Mouse (Mus musculus): ENCODE measurements around the gene Ccr7. TPM values are rescaled to one million over a fixed set of nuclear protein-coding genes. Genes with fewer than 3 reads are reported as not detected.

The Ccr7 gene
- polyA plus RNA-seq, 1 experiment: not detected

DNA sequence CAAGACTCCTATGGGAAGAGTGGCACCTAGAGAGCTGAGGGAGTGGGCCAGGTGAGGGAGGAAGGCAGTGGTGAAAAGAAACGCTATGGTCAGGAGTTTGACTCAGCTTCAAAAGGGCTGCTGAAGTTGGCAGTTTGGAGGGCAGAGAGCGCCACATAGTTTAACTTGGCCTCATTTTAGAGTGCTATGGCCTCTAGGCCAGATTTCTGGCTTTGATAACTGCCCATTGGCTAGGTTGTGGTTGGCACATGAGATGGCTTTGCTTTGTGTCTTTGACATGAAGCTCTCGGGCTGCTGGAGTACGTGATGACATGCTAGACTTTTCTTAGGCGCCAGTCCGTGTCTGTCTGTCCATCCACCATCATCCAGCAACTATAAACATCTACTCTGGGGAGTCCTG is 5.4 kb upstream of the Ccr7 start:
- TF ChIP-seq CTCF (IDR thresholded peaks at IDR 0.05; ENCODE audit: low read depth, low read length) (no peak), POLR2A (IDR thresholded peaks at IDR 0.05; ENCODE audit: borderline replicate concordance, low read depth, low read length) (no peak)
- Histone ChIP-seq H3K4me1 (ENCODE audit: control insufficient read depth, insufficient read depth, low read length) (peaks cover 9% of the 10 kb centered on the region), H3K27ac (ENCODE audit: insufficient read depth, low read depth, low read length) (no peak overlapping the region), H3K4me3 (ENCODE audit: insufficient read depth, low read length) (no peak overlapping the region)

DNA sequence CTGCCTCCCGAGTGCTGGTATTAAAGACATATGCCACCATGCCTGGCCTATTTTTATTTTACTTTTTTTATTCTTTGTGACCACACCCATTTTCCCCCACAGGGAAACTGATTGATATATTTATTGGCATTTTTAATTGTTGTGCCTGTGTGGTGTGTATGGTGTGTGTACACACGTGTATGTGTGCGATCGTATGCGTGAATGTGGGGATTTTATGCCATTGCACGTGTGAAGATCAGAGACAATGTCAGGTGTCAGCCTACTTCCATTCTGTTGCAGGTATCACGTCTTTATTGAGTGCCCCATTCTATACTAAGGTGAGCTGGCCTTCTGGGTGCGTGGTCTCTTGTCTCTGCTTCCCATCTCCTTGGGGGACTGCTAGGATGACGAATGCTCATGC is 940 bp upstream of the Ccr7 start:
- H3K27ac ChIP-seq (ENCODE audit: insufficient read depth, low read depth, low read length): no peak overlapping the region
- no peak overlapping the region for H3K4me3 ChIP-seq (ENCODE audit: insufficient read depth, low read length)
- H3K4me1 ChIP-seq (ENCODE audit: control insufficient read depth, insufficient read depth, low read length): no peaks in the 10 kb centered on the region
- no peak for TF ChIP-seq POLR2A (IDR thresholded peaks at IDR 0.05; ENCODE audit: borderline replicate concordance, low read depth, low read length)
- TF ChIP-seq CTCF (IDR thresholded peaks at IDR 0.05; ENCODE audit: low read depth, low read length): no peak

DNA sequence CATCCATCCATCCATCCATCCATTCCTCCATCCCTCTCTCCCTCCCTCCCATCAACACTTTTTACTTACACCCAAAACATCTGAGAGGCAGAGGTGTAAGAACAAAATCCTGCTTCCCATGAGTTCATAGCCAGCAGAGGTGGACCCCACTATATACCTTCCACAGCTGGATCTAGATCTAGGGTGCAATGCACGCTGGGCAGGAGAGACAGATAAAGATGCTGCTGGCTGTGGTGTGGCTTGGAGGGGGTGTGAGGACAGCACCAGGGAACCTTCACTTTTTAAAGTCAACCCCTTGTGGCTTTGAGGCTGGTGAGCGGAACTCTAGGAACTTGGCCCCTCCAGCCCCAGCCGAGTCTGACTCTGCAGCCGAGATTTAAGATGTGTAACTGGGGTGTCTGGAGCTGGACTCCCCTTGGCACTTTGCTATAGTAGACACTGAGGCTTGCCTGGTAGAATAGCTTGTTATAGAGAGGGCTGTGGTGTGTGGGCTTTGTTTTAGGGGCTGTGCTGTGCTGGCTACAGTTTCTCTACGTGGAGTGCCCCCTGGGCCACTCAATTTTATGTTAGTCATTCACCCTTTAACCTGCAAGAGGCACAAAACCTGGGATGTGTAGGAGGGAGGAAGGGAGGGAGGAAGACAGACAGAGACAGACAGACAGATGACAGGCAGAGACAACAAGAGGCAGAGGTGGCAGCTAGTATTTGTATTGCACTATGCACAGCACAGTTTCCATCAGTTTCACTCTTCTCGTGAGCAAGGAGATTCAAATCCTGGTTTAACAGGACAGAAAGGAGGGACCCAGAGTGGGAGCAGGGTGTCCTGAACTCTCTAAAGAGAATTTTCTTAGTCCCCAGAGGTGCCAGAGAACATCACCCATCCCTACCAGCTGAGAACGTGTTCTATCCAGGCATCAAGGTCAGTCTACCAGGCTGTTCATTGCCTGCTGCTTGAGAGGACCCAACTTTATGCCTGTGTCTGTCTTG is 817 bp downstream of the Ccr7 start:
- H3K4me3 ChIP-seq (ENCODE audit: insufficient read depth, low read length): no peak overlapping the region
- no peaks in the 10 kb centered on the region for H3K4me1 ChIP-seq (ENCODE audit: control insufficient read depth, insufficient read depth, low read length)
- no peak overlapping the region for H3K27ac ChIP-seq (ENCODE audit: insufficient read depth, low read depth, low read length)
- TF ChIP-seq POLR2A (IDR thresholded peaks at IDR 0.05; ENCODE audit: borderline replicate concordance, low read depth, low read length) (no peak), CTCF (IDR thresholded peaks at IDR 0.05; ENCODE audit: low read depth, low read length) (no peak)

DNA sequence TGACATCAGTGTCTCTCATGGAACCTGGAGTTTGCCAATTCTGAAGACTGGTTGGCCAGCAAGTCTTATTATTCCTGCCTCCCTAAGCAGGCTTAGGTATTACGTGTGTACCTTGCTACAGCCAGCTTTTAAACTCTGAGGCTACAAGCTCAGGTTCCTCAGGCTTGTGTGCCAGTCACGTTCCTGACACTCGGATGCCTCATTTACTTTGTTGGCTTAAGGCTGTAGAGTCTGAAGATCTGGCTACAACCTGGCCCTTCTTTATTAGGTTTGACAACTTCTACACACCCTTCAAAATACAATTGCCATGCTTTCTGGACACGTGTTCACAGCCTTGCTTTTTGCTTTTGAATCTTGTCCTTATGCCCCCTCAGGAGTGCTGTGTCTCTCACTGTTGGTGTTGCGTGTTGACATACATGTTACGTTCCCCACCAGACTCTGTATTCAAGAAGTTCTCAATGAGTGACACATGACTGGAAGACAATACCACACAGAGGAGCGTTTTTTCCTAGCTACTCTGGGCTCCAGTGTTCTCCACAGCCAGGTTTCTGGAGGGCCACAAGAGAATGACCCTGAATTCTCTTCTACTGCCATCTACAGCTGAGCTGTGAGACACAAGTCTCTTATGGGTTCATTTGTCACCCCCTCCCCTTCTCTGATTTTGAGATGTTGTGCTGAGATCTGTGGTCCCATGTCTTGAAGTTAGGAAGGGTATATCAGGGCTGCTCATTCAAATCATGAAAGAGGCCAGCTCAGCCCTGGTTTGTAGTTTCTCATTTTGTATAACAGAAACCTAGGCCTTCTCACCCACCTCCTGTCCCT is 2.3 kb downstream of the Ccr7 start:
- H3K4me1 ChIP-seq (ENCODE audit: control insufficient read depth, insufficient read depth, low read length): no peaks in the 10 kb centered on the region
- H3K4me3 ChIP-seq (ENCODE audit: insufficient read depth, low read length): no peak overlapping the region
- TF ChIP-seq CTCF (IDR thresholded peaks at IDR 0.05; ENCODE audit: low read depth, low read length) (no peak), POLR2A (IDR thresholded peaks at IDR 0.05; ENCODE audit: borderline replicate concordance, low read depth, low read length) (no peak)
- no peak overlapping the region for H3K27ac ChIP-seq (ENCODE audit: insufficient read depth, low read depth, low read length)

DNA sequence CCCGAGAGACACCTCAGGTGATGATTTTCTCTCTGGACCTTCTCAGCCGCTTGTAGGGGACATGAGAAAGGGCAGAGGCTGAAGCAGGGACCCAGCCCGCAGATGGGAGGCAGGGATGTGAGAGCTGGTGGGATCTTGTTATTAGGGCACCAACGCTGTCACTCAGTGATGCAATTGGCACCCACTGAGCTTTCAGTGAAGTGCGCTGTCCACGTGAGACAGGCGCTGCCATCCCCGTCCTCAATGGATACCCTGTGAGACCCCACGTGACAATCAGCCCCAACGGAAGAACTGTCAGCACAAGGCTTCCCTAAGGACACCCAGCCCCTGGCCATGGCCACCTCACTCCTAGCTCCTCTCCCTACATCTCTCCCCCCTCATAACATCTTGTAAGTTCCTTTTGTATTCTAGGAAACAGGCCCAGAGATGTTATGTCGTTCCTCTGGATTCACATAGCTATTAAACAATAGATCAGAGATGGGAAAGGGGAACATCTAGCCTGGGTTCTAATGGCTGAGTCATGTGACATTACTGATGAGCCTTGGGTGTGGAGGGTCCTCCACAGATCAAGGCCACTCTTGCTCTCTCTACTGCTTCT is 3.4 kb downstream of the Ccr7 start:
- H3K4me1 ChIP-seq (ENCODE audit: control insufficient read depth, insufficient read depth, low read length): no peaks in the 10 kb centered on the region
- no peak overlapping the region for H3K4me3 ChIP-seq (ENCODE audit: insufficient read depth, low read length)
- H3K27ac ChIP-seq (ENCODE audit: insufficient read depth, low read depth, low read length): no peak overlapping the region
- TF ChIP-seq CTCF (IDR thresholded peaks at IDR 0.05; ENCODE audit: low read depth, low read length): no peak
- TF ChIP-seq POLR2A (IDR thresholded peaks at IDR 0.05; ENCODE audit: borderline replicate concordance, low read depth, low read length): no peak

DNA sequence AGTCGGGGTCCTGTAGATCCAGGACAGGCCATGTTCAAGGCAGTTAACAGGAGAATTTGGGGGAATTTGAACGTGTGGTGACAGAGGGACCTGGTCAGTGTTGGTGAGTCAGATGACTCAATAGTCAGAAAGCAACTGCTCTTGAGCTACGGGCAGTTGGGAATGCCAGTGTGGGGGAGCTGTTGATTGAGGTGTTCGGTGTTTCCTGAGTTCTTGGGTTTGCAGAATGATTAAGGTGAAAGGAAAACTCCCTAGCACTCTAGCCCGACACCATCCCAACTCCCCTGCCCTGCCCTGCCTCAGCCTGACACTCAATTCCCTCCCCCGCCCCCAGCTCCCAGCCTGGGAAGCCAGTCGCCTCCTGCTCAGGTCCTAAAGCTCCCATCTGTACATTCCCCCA is 4.0 kb downstream of the Ccr7 start:
- Histone ChIP-seq H3K4me1 (ENCODE audit: control insufficient read depth, insufficient read depth, low read length) (no peaks in the 10 kb centered on the region), H3K4me3 (ENCODE audit: insufficient read depth, low read length) (no peak overlapping the region)

DNA sequence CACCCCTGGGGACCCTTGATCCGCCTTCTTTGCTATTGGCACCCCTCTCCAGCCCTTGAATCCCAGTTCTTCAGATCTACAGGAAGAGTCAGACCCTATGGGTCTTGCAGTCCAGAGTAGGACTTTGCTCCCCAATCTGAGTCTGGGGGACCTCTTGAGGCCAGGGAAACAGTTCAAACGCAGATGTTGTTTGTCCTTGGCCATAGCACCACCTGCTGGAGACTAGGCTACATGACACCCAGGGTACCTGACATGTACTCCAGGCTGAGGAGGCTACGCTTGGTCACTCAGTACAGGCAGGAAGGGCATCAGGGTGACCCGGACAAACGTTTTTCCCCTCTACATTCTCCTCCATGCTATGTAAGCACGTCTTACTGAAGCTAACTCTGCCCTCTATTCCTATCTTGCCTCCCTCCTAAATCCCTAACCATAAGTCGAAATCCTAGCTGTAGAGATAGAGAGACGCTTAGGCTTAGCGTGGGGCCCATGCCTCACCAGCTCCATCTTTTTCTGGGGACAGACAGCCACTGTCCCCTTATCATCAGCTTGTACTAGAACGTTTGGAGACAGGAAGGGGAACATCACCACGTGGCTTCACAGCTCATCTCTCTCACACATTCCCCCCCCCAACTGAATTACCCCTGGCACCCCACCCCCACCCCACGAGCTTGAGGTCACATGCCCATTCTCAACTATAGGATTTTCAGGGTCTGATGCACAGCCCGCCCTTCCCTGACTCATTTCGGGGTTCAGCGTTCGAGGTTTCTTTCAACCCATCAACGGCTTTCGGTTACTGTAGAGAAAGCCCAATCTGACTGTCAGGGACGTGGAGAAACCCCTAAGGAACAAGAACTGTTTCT is 4.7 kb downstream of the Ccr7 start:
- Histone ChIP-seq H3K4me3 (ENCODE audit: insufficient read depth, low read length) (no peak overlapping the region), H3K4me1 (ENCODE audit: control insufficient read depth, insufficient read depth, low read length) (no peaks in the 10 kb centered on the region), H3K27ac (ENCODE audit: insufficient read depth, low read depth, low read length) (no peak overlapping the region)
- TF ChIP-seq CTCF (IDR thresholded peaks at IDR 0.05; ENCODE audit: low read depth, low read length) (peak; percentile 95), POLR2A (IDR thresholded peaks at IDR 0.05; ENCODE audit: borderline replicate concordance, low read depth, low read length) (no peak)

More for the DNA sequence above, 4.0 kb downstream of the Ccr7 start:
- TF ChIP-seq POLR2A (IDR thresholded peaks at IDR 0.05; ENCODE audit: borderline replicate concordance, low read depth, low read length) (no peak), CTCF (IDR thresholded peaks at IDR 0.05; ENCODE audit: low read depth, low read length) (no peak)
- H3K27ac ChIP-seq (ENCODE audit: insufficient read depth, low read depth, low read length): no peak overlapping the region

DNA sequence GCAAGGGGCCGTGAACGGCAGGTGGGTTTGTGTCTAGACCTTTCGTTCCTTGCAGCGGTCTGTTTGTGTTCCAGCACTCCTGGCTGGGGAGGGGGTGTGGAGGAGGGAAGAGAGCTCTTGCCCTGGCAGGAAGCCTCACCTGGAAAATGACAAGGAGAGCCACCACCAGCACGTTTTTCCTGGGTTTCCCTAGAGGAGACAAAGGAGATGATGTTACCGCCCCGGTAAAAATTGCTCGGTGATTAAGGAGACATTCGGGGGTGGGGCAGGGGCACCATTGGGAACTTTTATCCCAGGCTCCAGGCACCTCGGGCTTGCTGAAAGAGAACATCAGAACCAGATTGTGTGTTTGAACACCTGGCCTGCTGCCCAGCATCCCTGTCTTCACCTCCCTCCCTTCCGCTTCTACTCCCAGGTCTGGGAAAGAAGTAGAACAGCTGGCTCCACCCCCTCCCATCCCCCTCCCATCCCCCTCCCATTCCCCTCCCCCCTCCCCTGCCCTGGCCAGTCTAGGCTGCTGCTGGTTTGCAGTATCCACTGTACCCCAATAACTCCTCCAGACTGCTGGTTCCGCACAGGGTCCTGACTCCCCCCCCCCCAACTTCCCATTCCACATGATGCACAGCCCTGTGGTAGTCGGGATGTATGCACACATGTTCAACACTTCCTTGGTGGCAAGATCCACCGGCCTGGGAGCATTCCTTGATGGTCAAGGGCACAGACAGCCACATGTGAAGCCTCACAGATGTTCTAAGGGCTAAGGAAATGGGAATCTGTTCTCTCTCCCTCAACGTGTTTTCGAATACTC is 5.8 kb downstream of the Ccr7 start:
- Histone ChIP-seq H3K27ac (ENCODE audit: insufficient read depth, low read depth, low read length) (no peak overlapping the region), H3K4me1 (ENCODE audit: control insufficient read depth, insufficient read depth, low read length) (no peaks in the 10 kb centered on the region), H3K4me3 (ENCODE audit: insufficient read depth, low read length) (no peak overlapping the region)
- TF ChIP-seq POLR2A (IDR thresholded peaks at IDR 0.05; ENCODE audit: borderline replicate concordance, low read depth, low read length): no peak
- no peak for TF ChIP-seq CTCF (IDR thresholded peaks at IDR 0.05; ENCODE audit: low read depth, low read length)

All from bone marrow macrophage, adult 2 months (primary cell).